Mouse (Mus musculus): ENCODE data around the gene Setd5. TPM values are rescaled to one million over a fixed set of nuclear protein-coding genes. Genes with fewer than 3 reads are reported as not detected.

The Setd5 gene
- polyA plus RNA-seq, 1 experiment from 2014 or later: 88.6 TPM

DNA sequence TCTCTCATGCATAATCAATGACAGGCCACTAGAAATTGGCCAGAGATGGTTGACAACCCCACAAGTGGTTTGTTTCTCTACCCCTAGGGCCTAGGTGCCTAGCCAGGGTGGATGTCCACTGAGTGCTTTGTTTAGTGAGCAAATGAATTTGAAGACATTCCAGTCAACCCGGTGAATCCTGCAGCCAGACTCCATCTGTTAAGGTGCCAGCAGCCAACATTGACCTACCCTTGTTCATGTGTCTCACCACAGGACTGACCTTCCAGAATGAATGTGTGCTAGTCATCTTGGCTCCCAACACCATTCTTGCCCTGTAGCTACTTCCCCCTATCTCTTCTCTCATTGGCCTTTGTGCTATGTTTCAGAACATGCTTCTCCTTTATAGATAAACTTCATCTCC, 84.8 kb downstream of the Setd5 start:
- 0 out of 2 replicates have a peak, but pooled peaks cover 2% of the 10 kb centered on the region for H3K36me3 ChIP-seq (ENCODE audit: control insufficient read depth, insufficient read depth, low read length)
- H3K4me1 ChIP-seq (replicated peaks; ENCODE audit: control insufficient read depth, insufficient read depth, low read length): no peaks in the 10 kb centered on the region
- no peak overlapping the region for H3K4me3 ChIP-seq (ENCODE audit: low read depth, low read length)
- H3K27me3 ChIP-seq (ENCODE audit: control insufficient read depth, insufficient read depth, low read length): no peaks in the 10 kb centered on the region
- ATAC-seq (replicated peaks; ENCODE audit: low FRiP score): no peak
- H3K9me3 ChIP-seq (ENCODE audit: control insufficient read depth, low read length): no peaks in the 10 kb centered on the region
- WGBS: 87% methylated on average over 1 of the region's 1 CpGs
- H3K27ac ChIP-seq (ENCODE audit: low read depth, low read length): no peak overlapping the region
- H3K4me2 ChIP-seq (ENCODE audit: low read depth, low read length, severe bottlenecking): no peak overlapping the region
- no peak overlapping the region for H3K9ac ChIP-seq (ENCODE audit: low read length)
- no peak for DNase-seq (ENCODE audit: low spot score)

DNA sequence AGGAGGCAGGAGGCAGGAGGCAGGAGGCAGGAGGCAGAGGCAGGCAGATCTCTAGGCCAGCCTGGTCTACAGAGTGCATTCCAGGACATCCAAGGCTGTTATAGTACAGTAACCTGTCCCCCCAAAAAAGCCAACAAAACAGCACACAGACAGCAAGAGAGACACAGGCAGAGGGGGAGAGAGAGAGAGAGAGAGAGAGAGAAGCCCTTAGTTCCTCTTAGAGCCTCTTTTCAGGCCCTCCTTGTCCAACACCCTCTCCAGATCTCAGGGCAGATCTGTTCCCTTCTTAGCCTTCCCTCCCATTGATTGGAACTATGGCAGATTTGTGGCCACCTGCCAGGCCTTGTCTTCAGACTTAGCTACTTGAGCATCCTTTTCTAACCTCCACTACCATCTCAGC, 86.3 kb downstream of the Setd5 start:
- H3K4me3 ChIP-seq (ENCODE audit: low read depth, low read length): no peak overlapping the region
- 0 out of 2 replicates have a peak, but pooled peaks cover 2% of the 10 kb centered on the region for H3K36me3 ChIP-seq (ENCODE audit: control insufficient read depth, insufficient read depth, low read length)
- H3K9me3 ChIP-seq (ENCODE audit: control insufficient read depth, low read length): no peaks in the 10 kb centered on the region
- H3K4me2 ChIP-seq (ENCODE audit: low read depth, low read length, severe bottlenecking): no peak overlapping the region
- H3K9ac ChIP-seq (ENCODE audit: low read length): no peak overlapping the region
- H3K27me3 ChIP-seq (ENCODE audit: control insufficient read depth, insufficient read depth, low read length): no peaks in the 10 kb centered on the region
- no peak for DNase-seq (ENCODE audit: low spot score)
- ATAC-seq (replicated peaks; ENCODE audit: low FRiP score): no peak
- H3K4me1 ChIP-seq (replicated peaks; ENCODE audit: control insufficient read depth, insufficient read depth, low read length): no peaks in the 10 kb centered on the region
- H3K27ac ChIP-seq (ENCODE audit: low read depth, low read length): no peak overlapping the region

DNA sequence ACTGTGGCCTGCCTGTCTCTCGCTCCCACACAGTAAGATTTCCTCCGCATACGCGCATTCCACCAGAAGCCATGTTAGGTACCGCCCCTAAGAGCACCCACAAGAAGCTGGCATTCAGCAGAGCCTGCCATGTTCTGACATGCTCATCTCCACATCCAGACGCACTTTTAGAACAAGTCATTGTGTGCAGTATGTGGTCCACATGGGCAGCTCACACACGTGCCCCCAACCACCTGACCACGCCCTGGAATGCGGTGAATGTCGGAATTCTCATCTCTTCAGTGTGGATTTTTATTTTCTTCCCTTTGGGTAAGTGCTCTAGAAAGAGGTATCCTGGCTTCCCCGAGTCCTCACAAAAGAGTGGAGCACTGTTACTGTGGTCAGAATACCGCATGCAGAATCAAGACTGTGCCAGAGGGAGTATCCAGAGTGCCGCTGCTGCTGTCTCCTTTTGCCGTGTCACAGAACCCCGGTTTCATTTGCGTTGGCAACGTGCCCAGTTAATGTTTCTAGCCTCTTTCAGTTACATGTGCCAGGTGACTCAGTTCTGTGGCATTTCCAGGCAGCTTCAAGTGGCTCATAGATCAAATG, 89.6 kb downstream of the Setd5 start:
- Histone ChIP-seq H3K4me1 (replicated peaks; ENCODE audit: control insufficient read depth, insufficient read depth, low read length) (no peaks in the 10 kb centered on the region), H3K36me3 (ENCODE audit: control insufficient read depth, insufficient read depth, low read length) (no peaks in the 10 kb centered on the region), H3K9ac (ENCODE audit: low read length) (no peak overlapping the region), H3K9me3 (ENCODE audit: control insufficient read depth, low read length) (no peaks in the 10 kb centered on the region), H3K27ac (ENCODE audit: low read depth, low read length) (no peak overlapping the region), H3K27me3 (ENCODE audit: control insufficient read depth, insufficient read depth, low read length) (no peaks in the 10 kb centered on the region), H3K4me3 (ENCODE audit: low read depth, low read length) (no peak overlapping the region), H3K4me2 (ENCODE audit: low read depth, low read length, severe bottlenecking) (no peak overlapping the region)
- 82% methylated on average over 17 of the region's 17 CpGs for WGBS
- DNase-seq (ENCODE audit: low spot score): no peak
- ATAC-seq (replicated peaks; ENCODE audit: low FRiP score): 0 out of 2 replicates have a peak, but pooled peaks have one; percentile 27

DNA sequence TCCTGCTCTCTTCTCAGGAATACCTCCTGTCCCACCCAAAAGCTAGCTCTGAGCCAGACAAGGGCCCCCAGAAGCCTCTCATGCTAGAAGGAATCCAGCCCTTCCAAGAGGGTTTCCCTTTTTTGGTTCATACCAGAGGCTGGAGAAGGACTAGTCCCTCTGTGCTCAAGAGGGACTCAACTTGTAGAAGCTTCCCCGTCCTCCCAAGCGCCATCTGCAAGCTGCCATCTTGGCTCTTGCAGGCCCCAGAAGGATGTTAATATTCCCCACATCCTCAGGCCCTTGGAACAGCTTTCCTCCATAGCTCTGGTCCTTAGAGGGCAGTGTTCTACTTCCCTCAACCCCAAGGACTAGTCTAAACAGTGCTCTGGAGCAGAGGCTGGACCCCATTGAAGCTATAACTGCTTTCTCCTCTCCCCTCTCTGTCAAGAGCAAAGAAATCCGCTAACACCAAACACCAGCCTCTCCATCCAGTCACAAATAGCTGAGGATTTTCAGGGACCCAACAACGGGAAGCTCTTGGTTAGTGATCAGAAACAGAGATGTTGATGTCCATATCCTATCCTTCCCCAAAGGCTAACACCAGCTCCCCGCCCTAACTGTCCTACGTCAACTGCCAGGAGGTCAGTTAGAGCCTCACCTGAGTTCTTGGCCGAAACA, 91.3 kb downstream of the Setd5 start:
- no peak overlapping the region for H3K27ac ChIP-seq (ENCODE audit: low read depth, low read length)
- H3K9me3 ChIP-seq (ENCODE audit: control insufficient read depth, low read length): no peaks in the 10 kb centered on the region
- ATAC-seq (replicated peaks; ENCODE audit: low FRiP score): no peak
- no peaks in the 10 kb centered on the region for H3K4me1 ChIP-seq (replicated peaks; ENCODE audit: control insufficient read depth, insufficient read depth, low read length)
- no peaks in the 10 kb centered on the region for H3K36me3 ChIP-seq (ENCODE audit: control insufficient read depth, insufficient read depth, low read length)
- H3K4me3 ChIP-seq (ENCODE audit: low read depth, low read length): no peak overlapping the region
- H3K9ac ChIP-seq (ENCODE audit: low read length): no peak overlapping the region
- no peak for DNase-seq (ENCODE audit: low spot score)
- H3K27me3 ChIP-seq (ENCODE audit: control insufficient read depth, insufficient read depth, low read length): no peaks in the 10 kb centered on the region
- no peak overlapping the region for H3K4me2 ChIP-seq (ENCODE audit: low read depth, low read length, severe bottlenecking)
- 93% methylated on average over 7 of the region's 7 CpGs for WGBS

DNA sequence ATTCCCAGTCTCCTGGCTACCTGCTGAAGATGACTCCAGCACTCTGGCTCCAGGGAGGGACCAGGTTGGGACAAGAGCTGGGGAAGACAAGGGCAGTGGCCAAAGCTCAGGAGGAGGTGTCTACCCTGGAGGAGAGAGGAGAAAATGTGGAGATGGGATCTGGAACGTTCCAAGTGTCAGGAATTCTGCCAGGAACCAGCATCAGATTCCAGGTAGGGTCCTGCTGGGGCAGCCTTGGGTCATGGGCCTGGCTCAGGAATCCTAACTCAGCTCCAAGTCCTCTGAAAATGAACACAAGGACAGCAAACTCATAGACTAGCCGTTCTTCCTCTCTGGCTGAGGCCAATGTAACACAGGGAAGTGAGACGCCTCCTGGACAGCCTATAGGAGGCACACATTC, 92.7 kb downstream of the Setd5 start:
- 81% methylated on average over 3 of the region's 3 CpGs for WGBS
- H3K4me3 ChIP-seq (ENCODE audit: low read depth, low read length): no peak overlapping the region
- no peak for DNase-seq (ENCODE audit: low spot score)
- H3K4me1 ChIP-seq (replicated peaks; ENCODE audit: control insufficient read depth, insufficient read depth, low read length): no peaks in the 10 kb centered on the region
- ATAC-seq (replicated peaks; ENCODE audit: low FRiP score): no peak
- H3K9me3 ChIP-seq (ENCODE audit: control insufficient read depth, low read length): no peaks in the 10 kb centered on the region
- H3K4me2 ChIP-seq (ENCODE audit: low read depth, low read length, severe bottlenecking): no peak overlapping the region
- no peak overlapping the region for H3K9ac ChIP-seq (ENCODE audit: low read length)
- H3K27ac ChIP-seq (ENCODE audit: low read depth, low read length): no peak overlapping the region
- no peaks in the 10 kb centered on the region for H3K27me3 ChIP-seq (ENCODE audit: control insufficient read depth, insufficient read depth, low read length)
- no peaks in the 10 kb centered on the region for H3K36me3 ChIP-seq (ENCODE audit: control insufficient read depth, insufficient read depth, low read length)

DNA sequence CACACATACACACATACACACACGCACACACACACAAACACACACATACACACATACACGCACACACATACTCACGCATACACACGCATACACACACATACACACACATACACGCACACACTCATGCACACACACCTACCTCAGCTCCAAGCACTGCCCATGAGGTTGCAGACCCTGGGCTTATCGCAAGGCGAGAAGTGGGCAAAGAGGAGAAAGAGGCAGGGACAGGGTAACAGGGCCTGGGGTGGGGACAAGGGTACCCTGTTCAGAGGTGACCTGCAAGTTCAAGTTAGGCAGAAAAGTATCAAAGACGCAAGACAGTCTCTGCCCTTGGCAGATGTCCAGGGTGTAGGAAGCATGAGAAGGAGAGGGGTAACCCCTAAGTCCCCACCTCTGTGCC, 93.5 kb downstream of the Setd5 start:
- ATAC-seq (replicated peaks; ENCODE audit: low FRiP score) (no peak), DNase-seq (ENCODE audit: low spot score) (no peak)
- 92% methylated on average over 8 of the region's 8 CpGs for WGBS

DNA sequence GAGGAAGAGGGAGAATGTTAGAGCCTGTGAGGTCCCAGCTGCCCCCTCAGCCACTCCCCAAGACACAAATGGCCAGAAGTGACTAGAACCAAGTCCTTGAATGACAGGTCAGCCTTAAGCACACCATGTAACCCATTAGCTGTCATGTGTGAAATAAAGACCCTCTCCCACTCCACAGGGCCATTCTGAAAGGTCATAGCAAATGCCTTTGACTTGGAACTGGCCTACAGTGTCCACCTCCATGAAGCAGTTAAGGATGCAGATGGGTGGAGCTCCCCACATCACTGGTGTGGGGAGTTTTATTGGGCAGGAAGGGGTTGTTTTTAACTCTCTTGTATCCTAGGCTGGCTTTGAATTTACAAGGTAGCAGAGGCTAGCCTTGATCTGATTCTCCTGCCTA, 94.8 kb downstream of the Setd5 start:
- DNase-seq (ENCODE audit: low spot score) (no peak), ATAC-seq (replicated peaks; ENCODE audit: low FRiP score) (no peak)
- H3K27me3 ChIP-seq (ENCODE audit: control insufficient read depth, insufficient read depth, low read length): no peaks in the 10 kb centered on the region
- H3K4me2 ChIP-seq (ENCODE audit: low read depth, low read length, severe bottlenecking): no peak overlapping the region
- no peak overlapping the region for H3K27ac ChIP-seq (ENCODE audit: low read depth, low read length)
- no peaks in the 10 kb centered on the region for H3K36me3 ChIP-seq (ENCODE audit: control insufficient read depth, insufficient read depth, low read length)
- no peaks in the 10 kb centered on the region for H3K4me1 ChIP-seq (replicated peaks; ENCODE audit: control insufficient read depth, insufficient read depth, low read length)
- no peak overlapping the region for H3K4me3 ChIP-seq (ENCODE audit: low read depth, low read length)
- no peak overlapping the region for H3K9ac ChIP-seq (ENCODE audit: low read length)
- no peaks in the 10 kb centered on the region for H3K9me3 ChIP-seq (ENCODE audit: control insufficient read depth, low read length)

More for the DNA sequence above, 93.5 kb downstream of the Setd5 start:
- Histone ChIP-seq H3K9me3 (ENCODE audit: control insufficient read depth, low read length) (no peaks in the 10 kb centered on the region), H3K4me3 (ENCODE audit: low read depth, low read length) (no peak overlapping the region), H3K9ac (ENCODE audit: low read length) (no peak overlapping the region), H3K36me3 (ENCODE audit: control insufficient read depth, insufficient read depth, low read length) (no peaks in the 10 kb centered on the region), H3K27ac (ENCODE audit: low read depth, low read length) (no peak overlapping the region), H3K27me3 (ENCODE audit: control insufficient read depth, insufficient read depth, low read length) (no peaks in the 10 kb centered on the region), H3K4me1 (replicated peaks; ENCODE audit: control insufficient read depth, insufficient read depth, low read length) (no peaks in the 10 kb centered on the region), H3K4me2 (ENCODE audit: low read depth, low read length, severe bottlenecking) (no peak overlapping the region)

DNA sequence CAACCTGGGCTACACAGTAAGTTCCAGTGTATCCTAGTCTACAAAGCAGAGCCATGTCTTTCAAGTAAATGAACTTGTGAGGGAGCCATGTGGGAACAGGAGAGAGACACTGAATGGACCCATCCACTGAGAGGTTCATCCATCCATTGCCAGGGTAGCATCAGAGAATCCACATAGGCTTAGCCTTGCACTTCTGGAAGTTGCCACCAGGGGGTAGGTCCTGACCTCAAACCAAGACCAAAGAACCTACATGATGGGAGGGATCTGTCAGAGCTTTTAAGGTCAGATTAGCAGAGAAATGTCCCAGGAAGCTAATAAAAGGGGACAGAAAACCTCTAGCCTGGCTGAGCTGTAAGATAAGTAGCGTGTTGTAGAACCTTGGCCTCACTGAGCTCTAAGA, 95.4 kb downstream of the Setd5 start:
- DNase-seq (ENCODE audit: low spot score) (peak; percentile 80), ATAC-seq (replicated peaks; ENCODE audit: low FRiP score) (no peak)
- H3K27ac ChIP-seq (ENCODE audit: low read depth, low read length): no peak overlapping the region
- H3K4me2 ChIP-seq (ENCODE audit: low read depth, low read length, severe bottlenecking): no peak overlapping the region
- 53% methylated on average over 1 of the region's 1 CpGs for WGBS
- no peak overlapping the region for H3K9ac ChIP-seq (ENCODE audit: low read length)
- H3K36me3 ChIP-seq (ENCODE audit: control insufficient read depth, insufficient read depth, low read length): no peaks in the 10 kb centered on the region
- H3K4me1 ChIP-seq (replicated peaks; ENCODE audit: control insufficient read depth, insufficient read depth, low read length): no peaks in the 10 kb centered on the region
- no peaks in the 10 kb centered on the region for H3K27me3 ChIP-seq (ENCODE audit: control insufficient read depth, insufficient read depth, low read length)
- H3K4me3 ChIP-seq (ENCODE audit: low read depth, low read length): no peak overlapping the region
- no peaks in the 10 kb centered on the region for H3K9me3 ChIP-seq (ENCODE audit: control insufficient read depth, low read length)

DNA sequence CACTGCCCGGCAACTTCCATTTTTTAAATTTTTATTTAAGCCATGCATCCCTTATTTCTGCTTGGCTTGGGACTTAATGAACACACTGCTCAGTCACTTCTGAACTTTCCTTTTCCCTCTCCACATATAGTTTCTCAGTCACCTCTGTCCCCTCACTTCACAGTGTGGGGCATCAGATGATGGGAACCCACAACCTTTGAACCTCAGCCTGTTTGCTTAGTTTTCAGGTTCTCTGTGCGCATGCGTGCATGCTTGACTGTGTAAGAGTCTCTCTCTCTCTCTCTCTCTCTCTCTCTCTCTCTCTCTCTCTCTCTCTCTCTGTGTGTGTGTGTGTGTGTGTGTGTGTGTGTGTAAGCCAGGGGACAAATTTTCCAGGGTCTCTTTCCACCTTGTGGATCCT, 98.3 kb downstream of the Setd5 start:
- 97% methylated on average over 3 of the region's 3 CpGs for WGBS
- H3K4me1 ChIP-seq (replicated peaks; ENCODE audit: control insufficient read depth, insufficient read depth, low read length): 0 out of 2 replicates have a peak, but pooled peaks cover 2% of the 10 kb centered on the region
- H3K36me3 ChIP-seq (ENCODE audit: control insufficient read depth, insufficient read depth, low read length): no peaks in the 10 kb centered on the region
- H3K9ac ChIP-seq (ENCODE audit: low read length): no peak overlapping the region
- no peak overlapping the region for H3K4me2 ChIP-seq (ENCODE audit: low read depth, low read length, severe bottlenecking)
- H3K4me3 ChIP-seq (ENCODE audit: low read depth, low read length): no peak overlapping the region
- ATAC-seq (replicated peaks; ENCODE audit: low FRiP score) (no peak), DNase-seq (ENCODE audit: low spot score) (no peak)
- no peaks in the 10 kb centered on the region for H3K27me3 ChIP-seq (ENCODE audit: control insufficient read depth, insufficient read depth, low read length)
- no peak overlapping the region for H3K27ac ChIP-seq (ENCODE audit: low read depth, low read length)
- no peaks in the 10 kb centered on the region for H3K9me3 ChIP-seq (ENCODE audit: control insufficient read depth, low read length)

Data from forebrain, embryonic 11.5 days (tissue).